Mouse (Mus musculus): ENCODE measurements around the gene Serpini2. TPM values are rescaled to one million over a fixed set of nuclear protein-coding genes. Genes with fewer than 3 reads are reported as not detected.

Serpini2 gene
- polyA plus RNA-seq, 1 experiment from 2014 or later = not detected

Other genes with a start within 250 kb of the Serpini2 start
- gene Zbbx, start 105.0 kb downstream of the Serpini2 start, polyA plus RNA-seq (2014; fragmentation: Nextera tagmentation; extraction: Ambion mirVana) = 0.88 and 1.8 TPM in 2 replicates
- gene Wdr49, start 212.1 kb upstream of the Serpini2 start, polyA plus RNA-seq (2014; fragmentation: Nextera tagmentation; extraction: Ambion mirVana) = not detected in 2 replicates